Mouse (Mus musculus) myocyte (in vitro differentiated cells): ENCODE measurements around the gene Rnaseh1.

ENCODE experiments used
- E2F4 ChIP-seq: IDR thresholded peaks from one replicate; pipeline ENCODE4 v1.6.1; 2011; ENCODE audit warnings: mild to moderate bottlenecking, control low read depth, moderate library complexity; ENCODE audit not compliant: insufficient read depth
- MAX ChIP-seq: IDR thresholded peaks from one replicate; pipeline ENCODE4 v1.6.1; 2011; ENCODE audit warnings: low read depth, mild to moderate bottlenecking, control low read depth
- MYOG ChIP-seq, 3 experiments: IDR thresholded peaks; one replicate each; pipeline ENCODE4 v1.6.1; 2011; ENCODE audit warnings: control low read depth in 2 of 3, low read depth in 2 of 3, mild to moderate bottlenecking in 2 of 3; ENCODE audit not compliant: insufficient read length in 2 of 3, control insufficient read depth in 1 of 3, insufficient read depth in 1 of 3
- POLR2A ChIP-seq: IDR thresholded peaks from one replicate; pipeline ENCODE4 v1.6.1; 2011; ENCODE audit warnings: low read depth, mild to moderate bottlenecking, control low read depth, moderate library complexity; ENCODE audit not compliant: insufficient read length
- POLR2AphosphoS2 ChIP-seq: IDR thresholded peaks from one replicate; pipeline ENCODE4 v1.6.1; 2011; ENCODE audit warnings: low read depth, control low read depth; ENCODE audit not compliant: insufficient read length
- TCF12 ChIP-seq: IDR thresholded peaks from one replicate; pipeline ENCODE4 v1.6.1; 2011; ENCODE audit warnings: mild to moderate bottlenecking, control low read depth; ENCODE audit not compliant: poor library complexity, insufficient read depth, severe bottlenecking

DNA sequence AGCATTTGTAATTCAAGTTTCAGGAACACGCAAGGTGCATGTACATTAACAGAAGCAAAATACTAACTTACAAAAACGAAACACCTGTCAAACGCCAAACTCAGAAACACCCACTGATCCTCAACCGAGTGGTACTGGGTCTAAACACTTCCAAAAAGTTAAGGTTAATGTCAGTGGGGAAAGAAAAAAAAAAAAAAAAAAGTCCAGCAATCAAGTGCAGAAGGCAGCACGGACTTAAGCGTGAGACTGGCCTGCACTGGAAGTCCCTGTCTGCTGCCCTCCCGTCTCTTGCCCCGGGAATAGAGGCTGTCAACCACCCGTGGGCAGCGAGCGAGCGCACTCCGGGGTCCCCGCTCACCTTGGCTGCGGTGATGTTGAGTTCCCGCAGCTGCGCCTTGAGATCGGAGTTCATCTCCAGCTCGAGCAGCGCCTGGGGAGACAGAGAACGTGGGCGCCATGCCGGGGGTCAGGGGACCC lies 14.3 kb upstream of the Rnaseh1 start:
- no peak for TF ChIP-seq POLR2AphosphoS2
- no peak for TF ChIP-seq POLR2A
- no peak for TF ChIP-seq MAX
- no peak for TF ChIP-seq E2F4
- no peak for TF ChIP-seq TCF12
- TF ChIP-seq MYOG (IDR thresholded peaks at IDR 0.05; ENCODE audit: control insufficient read depth in 1 of 3, insufficient read depth in 1 of 3, insufficient read length in 2 of 3, low read depth in 2 of 3): no peak
